Mouse (Mus musculus): ENCODE measurements around the gene Irf3.

GRCm38 (mm10) chr7:45035631-45036030 is 38.2 kb downstream of the Irf3 start:
- TF ChIP-seq CTCF (IDR thresholded peaks at IDR 0.05; ENCODE audit: control insufficient read depth, insufficient read depth, insufficient replicate concordance, low read depth, low read length), result no peak
- no peak for TF ChIP-seq POLR2A (IDR thresholded peaks at IDR 0.05; ENCODE audit: control insufficient read depth, low read depth, low read length)
